Mouse (Mus musculus): ENCODE data around the gene Tmtc1. TPM values are rescaled to one million over a fixed set of nuclear protein-coding genes. Genes with fewer than 3 reads are reported as not detected.

Gene Tmtc1
- polyA plus RNA-seq, 1 experiment from 2014 or later: 0.76 TPM

DNA sequence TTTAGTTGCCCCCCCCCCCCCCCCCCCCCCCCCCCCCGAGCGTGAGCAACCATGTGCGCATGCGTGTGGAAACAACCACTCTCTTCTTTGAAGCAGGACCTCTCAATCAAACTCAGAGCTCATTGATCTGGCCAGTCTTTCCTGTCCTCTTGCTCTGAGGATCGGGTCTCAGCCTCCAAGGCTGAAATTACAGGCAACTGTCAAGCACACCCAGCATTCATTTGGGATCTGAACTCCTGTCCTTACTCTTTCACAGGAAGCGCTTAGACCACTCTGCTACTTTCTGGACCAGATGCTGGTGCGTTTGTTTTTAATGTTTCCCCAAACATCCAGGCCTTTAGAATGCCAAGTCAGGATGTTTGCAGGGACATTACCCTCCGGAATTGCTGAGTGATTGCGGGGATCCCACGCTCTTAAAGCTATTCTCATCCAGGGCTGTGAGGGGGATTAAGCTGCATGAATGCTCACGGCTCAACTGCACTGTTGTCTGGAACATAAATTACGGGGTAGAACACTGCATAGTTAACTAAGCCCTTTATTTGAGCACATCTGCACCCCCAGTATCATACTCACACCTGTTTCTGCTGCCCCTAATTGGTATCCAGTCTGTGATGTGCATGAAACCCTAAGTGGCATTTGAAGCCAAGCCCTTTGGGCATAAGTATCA, 85.5 kb downstream of the Tmtc1 start:
- WGBS: 60% methylated on average over 10 of the region's 12 CpGs
- H3K27ac ChIP-seq (replicated peaks): no peak overlapping the region
- peaks cover 20% of the 10 kb centered on the region; the same call in 1 of the 2 replicates for H3K9me3 ChIP-seq
- H3K4me1 ChIP-seq: peaks cover 10% of the 10 kb centered on the region; the same call in 1 of the 2 replicates
- peaks cover 25% of the 10 kb centered on the region for H3K36me3 ChIP-seq (replicated peaks)
- no peaks in the 10 kb centered on the region for H3K27me3 ChIP-seq (replicated peaks; ENCODE audit: low read depth, poor library complexity, severe bottlenecking)
- H3K4me3 ChIP-seq: no peak overlapping the region
- peak; percentile 12 for DNase-seq (ENCODE audit: low spot score)

DNA sequence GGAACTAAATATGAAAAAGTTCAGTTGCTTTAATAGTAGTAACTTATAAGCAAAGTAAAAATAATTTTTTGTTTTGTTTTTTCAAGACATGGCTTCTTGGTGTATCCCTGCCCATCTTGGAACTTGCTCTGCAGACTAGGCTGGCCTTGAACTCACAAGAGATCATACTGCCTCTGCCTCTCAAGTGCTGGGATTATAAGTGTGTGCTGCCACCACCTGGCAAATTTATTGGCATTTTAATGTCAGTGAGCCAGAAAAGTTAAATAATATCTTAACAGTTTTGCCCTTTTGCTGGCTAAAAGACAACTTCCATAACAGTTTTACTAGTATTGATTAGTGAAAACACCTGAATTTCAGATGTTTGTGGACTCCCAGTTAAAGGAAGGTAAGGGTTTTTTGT, 88.0 kb downstream of the Tmtc1 start:
- Histone ChIP-seq H3K27ac (replicated peaks) (no peak overlapping the region), H3K36me3 (replicated peaks) (peaks cover 25% of the 10 kb centered on the region), H3K4me3 (no peak overlapping the region), H3K4me1 (peaks cover 10% of the 10 kb centered on the region; the same call in 1 of the 2 replicates), H3K9me3 (peaks cover 20% of the 10 kb centered on the region; the same call in 1 of the 2 replicates), H3K27me3 (replicated peaks; ENCODE audit: low read depth, poor library complexity, severe bottlenecking) (no peaks in the 10 kb centered on the region)
- DNase-seq (ENCODE audit: low spot score): no peak

DNA sequence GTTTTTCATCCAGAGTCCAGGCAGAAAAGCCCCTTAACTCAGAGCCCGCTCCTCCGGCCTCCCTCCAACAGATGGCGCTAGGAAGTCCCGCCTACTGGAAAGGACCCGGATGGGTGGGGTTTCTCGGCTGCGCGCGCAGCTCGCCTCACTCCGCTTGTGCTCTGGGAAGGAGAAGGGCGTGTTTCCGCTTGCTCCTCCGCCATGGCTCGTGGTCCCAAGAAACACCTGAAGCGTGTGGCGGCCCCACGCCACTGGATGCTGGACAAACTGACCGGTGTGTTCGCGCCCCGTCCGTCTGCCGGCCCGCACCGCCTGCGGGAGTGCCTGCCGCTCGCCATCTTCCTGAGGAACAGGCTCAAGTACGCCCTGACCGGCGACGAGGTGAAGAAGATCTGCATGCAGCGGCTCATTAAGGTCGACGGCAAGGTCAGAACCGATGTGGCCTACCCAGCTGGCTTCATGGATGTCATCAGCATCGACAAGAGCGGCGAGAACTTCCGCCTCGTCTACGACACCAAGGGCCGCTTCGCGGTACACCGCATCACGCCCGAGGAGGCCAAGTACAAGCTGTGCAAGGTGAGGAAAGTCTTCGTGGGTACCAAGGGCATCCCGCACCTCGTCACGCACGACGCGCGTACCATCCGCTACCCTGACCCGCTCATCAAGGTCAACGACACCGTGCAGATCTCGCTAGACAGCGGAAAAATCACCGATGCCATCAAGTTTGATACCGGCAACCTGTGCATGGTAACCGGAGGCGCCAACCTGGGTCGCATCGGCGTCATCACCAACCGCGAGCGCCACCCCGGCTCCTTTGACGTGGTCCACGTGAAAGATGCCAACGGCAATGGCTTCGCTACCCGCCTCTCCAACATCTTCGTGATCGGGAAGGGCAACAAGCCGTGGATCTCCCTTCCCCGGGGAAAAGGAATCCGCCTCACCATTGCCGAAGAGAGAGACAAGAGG, 89.4 kb downstream of the Tmtc1 start:
- H3K27ac ChIP-seq (replicated peaks): peak overlapping the region; percentile 89
- WGBS: 32% methylated on average over 85 of the region's 85 CpGs

DNA sequence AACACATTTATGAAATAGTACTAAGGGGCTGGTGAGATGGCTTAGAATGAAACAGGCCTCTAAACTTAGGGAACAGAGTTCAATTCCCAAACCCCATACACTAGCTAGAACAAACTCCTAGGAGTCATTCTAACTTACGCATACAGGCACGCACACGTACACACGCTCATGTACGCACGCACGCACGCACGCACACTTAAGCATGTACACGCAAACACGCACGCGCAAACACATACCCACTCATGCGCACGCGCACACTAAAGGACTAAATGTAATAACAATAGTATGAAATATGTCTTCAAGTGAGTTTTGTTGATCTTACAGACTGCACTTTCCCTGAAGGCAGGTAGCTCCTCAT, 90.1 kb downstream of the Tmtc1 start:
- no peak for DNase-seq (ENCODE audit: low spot score)
- WGBS: 79% methylated on average over 16 of the region's 16 CpGs
- H3K9me3 ChIP-seq: peaks cover 20% of the 10 kb centered on the region; the same call in 1 of the 2 replicates
- H3K4me1 ChIP-seq: peaks cover 10% of the 10 kb centered on the region; the same call in 1 of the 2 replicates
- H3K36me3 ChIP-seq (replicated peaks): peaks cover 25% of the 10 kb centered on the region
- peak overlapping the region; percentile 89; the same call in 1 of the 2 replicates for H3K27ac ChIP-seq (replicated peaks)
- H3K4me3 ChIP-seq: peak overlapping the region; percentile 65
- H3K27me3 ChIP-seq (replicated peaks; ENCODE audit: low read depth, poor library complexity, severe bottlenecking): no peaks in the 10 kb centered on the region

More for the DNA sequence above, 89.4 kb downstream of the Tmtc1 start:
- peaks cover 20% of the 10 kb centered on the region; the same call in 1 of the 2 replicates for H3K9me3 ChIP-seq
- peak overlapping the region; percentile 65 for H3K4me3 ChIP-seq
- H3K36me3 ChIP-seq (replicated peaks): peaks cover 25% of the 10 kb centered on the region
- DNase-seq (ENCODE audit: low spot score): peak; percentile 90
- H3K27me3 ChIP-seq (replicated peaks; ENCODE audit: low read depth, poor library complexity, severe bottlenecking): no peaks in the 10 kb centered on the region
- peaks cover 10% of the 10 kb centered on the region; the same call in 1 of the 2 replicates for H3K4me1 ChIP-seq

DNA sequence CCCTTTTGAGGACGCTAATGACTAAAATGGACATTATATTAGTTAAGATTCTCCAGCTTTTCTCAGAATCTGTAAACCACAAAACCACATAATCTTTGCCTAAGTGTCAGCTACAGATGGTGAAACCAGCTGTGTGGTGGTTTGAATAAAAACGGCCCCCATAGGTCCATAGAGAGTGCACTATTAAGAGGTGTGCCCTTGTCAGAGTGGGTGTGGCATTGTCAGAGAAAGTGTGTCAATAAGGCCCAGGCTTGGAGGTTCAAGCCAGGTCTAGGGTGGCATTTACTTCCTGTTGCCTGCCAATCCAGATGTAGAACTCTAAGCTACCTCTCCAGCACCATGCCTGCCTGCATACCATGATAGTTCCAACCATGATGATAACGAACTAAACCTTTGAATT, 99.2 kb downstream of the Tmtc1 start:
- Histone ChIP-seq H3K4me3 (no peak overlapping the region), H3K27me3 (replicated peaks; ENCODE audit: low read depth, poor library complexity, severe bottlenecking) (no peaks in the 10 kb centered on the region), H3K4me1 (no peaks in the 10 kb centered on the region), H3K9me3 (no peaks in the 10 kb centered on the region), H3K27ac (replicated peaks) (no peak overlapping the region), H3K36me3 (replicated peaks) (no peaks in the 10 kb centered on the region)
- DNase-seq (ENCODE audit: low spot score): no peak
- 84% methylated on average over 3 of the region's 3 CpGs for WGBS

DNA sequence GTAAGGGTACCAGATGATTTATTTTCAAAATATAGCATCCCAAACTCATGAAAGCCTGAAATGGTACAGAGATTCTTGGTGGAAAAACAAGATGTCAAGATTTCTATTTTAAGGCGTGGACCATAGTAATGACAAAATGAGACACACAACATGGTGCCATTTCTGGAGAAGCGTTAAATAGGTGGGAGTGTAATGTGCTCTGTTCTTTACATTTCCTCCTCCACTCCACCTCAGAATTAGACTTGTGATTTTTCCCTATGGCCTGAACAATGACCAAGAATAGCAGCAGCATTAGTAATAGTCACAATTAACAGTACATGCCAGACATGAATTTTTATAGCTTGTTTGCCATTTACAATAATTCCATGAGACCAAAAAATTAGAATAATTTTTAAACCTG, 102.0 kb downstream of the Tmtc1 start:
- DNase-seq (ENCODE audit: low spot score): no peak
- no peak overlapping the region for H3K27ac ChIP-seq (replicated peaks)
- no peaks in the 10 kb centered on the region for H3K4me1 ChIP-seq
- no peaks in the 10 kb centered on the region for H3K36me3 ChIP-seq (replicated peaks)
- H3K27me3 ChIP-seq (replicated peaks; ENCODE audit: low read depth, poor library complexity, severe bottlenecking): no peaks in the 10 kb centered on the region
- H3K4me3 ChIP-seq: no peak overlapping the region
- H3K9me3 ChIP-seq: no peaks in the 10 kb centered on the region
- WGBS: 91% methylated on average over 2 of the region's 2 CpGs

DNA sequence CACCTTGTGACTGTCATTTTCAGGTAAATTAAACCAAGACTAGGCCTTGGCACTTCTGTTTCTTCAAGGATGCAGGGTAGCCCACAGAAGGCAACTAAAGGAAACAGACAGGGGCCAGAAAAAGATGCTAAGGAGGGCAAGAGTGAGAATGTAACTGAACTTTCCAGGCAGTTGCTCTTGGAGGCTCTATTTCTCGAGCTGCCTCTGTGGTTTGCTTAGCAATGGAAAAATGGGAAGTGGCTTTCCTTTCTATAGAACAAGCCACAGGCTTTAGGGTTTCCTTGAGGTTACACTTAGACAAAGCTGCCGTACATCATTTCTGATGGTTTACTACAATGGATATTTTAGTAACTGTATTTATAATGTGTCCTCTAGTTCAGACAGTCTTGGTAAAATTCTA, 102.4 kb downstream of the Tmtc1 start:
- DNase-seq (ENCODE audit: low spot score): no peak
- H3K27me3 ChIP-seq (replicated peaks; ENCODE audit: low read depth, poor library complexity, severe bottlenecking): no peaks in the 10 kb centered on the region
- no peak overlapping the region for H3K27ac ChIP-seq (replicated peaks)
- no peaks in the 10 kb centered on the region for H3K4me1 ChIP-seq
- no peaks in the 10 kb centered on the region for H3K36me3 ChIP-seq (replicated peaks)
- H3K9me3 ChIP-seq: no peaks in the 10 kb centered on the region
- WGBS: 85% methylated on average over 2 of the region's 2 CpGs
- no peak overlapping the region for H3K4me3 ChIP-seq

DNA sequence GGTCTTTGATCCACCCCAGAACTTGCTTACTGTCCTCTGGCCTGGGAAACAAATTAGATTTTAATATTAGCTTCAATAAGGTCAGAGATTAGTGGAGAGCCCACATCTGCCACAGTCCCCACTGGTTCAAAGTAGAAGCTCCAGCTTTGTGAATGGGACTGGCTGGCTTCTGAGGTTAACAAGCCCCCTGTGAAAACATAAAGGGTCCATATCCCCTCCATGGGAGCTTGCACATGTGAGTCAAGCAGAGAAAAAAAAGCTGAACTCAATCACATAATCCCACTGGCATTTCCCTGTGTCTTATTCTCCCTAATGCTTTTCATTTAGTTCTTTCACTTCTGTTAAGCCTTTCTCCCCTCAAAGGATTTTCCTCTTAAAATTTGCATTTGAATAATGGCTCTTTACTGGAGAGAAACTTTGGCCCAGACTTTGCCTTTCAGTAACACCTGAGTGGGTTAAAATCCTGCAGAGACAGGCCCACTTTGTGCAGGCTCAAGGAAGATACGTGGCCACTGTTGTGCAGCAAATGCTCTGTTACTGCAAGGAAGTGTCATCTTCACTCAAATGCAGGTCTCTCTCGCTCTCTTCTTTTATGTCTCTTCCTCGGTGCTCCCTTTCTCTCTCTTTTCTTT, 105.7 kb downstream of the Tmtc1 start:
- Histone ChIP-seq H3K27ac (replicated peaks) (no peak overlapping the region), H3K9me3 (no peaks in the 10 kb centered on the region), H3K4me3 (no peak overlapping the region), H3K4me1 (no peaks in the 10 kb centered on the region), H3K36me3 (replicated peaks) (no peaks in the 10 kb centered on the region), H3K27me3 (replicated peaks; ENCODE audit: low read depth, poor library complexity, severe bottlenecking) (no peaks in the 10 kb centered on the region)
- DNase-seq (ENCODE audit: low spot score): no peak
- WGBS: 50% methylated on average over 3 of the region's 3 CpGs

DNA sequence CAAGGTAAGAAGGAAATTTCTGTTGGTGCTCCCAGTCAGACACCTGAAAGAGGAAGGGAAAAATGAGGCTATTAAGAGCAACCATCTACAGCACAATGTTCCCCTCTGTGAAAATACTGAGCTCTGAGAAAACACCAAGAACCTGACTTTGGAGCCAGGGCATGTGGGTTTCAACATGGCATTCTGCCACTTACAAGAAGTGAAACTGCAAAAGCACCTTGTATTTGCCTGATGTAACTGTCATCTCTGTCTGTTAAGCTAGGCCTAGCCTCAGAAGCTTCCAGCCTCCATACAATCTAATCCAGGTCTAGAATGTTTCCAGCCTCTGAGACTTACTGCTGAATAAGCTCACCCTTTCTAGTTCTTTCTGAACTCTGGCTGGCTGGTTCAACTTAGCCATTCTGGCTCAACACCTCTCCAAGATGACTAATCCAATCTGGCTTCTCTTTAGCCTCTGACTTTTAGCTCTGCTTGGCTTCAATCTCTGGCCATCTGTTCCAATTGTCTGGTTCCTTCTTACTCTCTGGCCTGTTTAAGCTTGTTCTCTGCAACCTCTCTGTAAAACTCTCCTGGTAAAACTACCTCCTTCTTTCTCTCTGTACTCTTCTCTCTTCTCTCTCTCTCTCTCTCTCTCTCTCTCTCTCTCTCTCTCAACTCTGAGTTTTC, 107.8 kb downstream of the Tmtc1 start:
- Histone ChIP-seq H3K4me1 (no peaks in the 10 kb centered on the region), H3K27ac (replicated peaks) (no peak overlapping the region), H3K4me3 (no peak overlapping the region), H3K27me3 (replicated peaks; ENCODE audit: low read depth, poor library complexity, severe bottlenecking) (no peaks in the 10 kb centered on the region), H3K36me3 (replicated peaks) (no peaks in the 10 kb centered on the region), H3K9me3 (no peaks in the 10 kb centered on the region)
- no peak for DNase-seq (ENCODE audit: low spot score)

DNA sequence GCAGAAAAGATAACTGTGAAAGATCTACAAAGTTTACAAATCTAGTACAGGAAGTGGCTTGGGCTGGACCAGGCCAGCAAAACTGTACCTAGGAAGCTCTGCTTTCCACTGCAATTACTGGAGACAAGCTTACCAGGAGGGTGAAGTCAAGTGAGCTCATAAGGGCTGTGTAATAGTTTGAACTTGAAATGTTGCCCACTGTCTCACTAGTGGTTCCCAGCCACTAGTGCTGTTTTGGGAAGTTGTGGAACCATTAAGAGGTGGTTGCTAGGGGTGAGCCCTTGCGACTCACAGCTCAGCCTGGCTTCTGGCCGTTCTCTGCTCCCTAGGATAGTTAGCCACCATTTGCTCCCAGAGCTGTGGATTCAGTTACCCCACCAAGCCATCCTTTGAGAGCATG, 112.3 kb downstream of the Tmtc1 start:
- Histone ChIP-seq H3K4me1 (no peaks in the 10 kb centered on the region), H3K4me3 (no peak overlapping the region), H3K27ac (replicated peaks) (no peak overlapping the region), H3K27me3 (replicated peaks; ENCODE audit: low read depth, poor library complexity, severe bottlenecking) (no peaks in the 10 kb centered on the region), H3K9me3 (no peaks in the 10 kb centered on the region), H3K36me3 (replicated peaks) (no peaks in the 10 kb centered on the region)
- DNase-seq (ENCODE audit: low spot score): no peak
- 85% methylated on average over 2 of the region's 2 CpGs for WGBS

DNA sequence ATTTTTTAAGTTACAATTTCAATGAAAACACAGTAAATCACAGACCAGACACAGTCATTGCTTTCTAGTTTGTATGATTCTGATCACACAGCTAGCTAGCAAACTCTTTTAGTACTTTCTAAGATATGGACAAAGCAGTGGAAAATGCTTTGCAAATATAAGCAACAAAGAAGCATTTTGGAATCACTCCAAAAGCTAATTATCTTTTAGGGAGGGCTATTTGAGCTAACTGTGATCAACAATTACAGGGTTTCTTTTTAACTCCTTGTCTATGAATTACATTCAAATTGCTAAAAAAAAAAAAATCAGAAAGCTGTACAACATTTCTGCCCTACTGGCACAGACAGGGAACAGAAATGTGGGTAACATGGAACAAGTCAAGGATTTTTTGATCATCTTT, 114.2 kb downstream of the Tmtc1 start:
- no peaks in the 10 kb centered on the region for H3K36me3 ChIP-seq (replicated peaks)
- no peak overlapping the region for H3K4me3 ChIP-seq
- no peaks in the 10 kb centered on the region for H3K4me1 ChIP-seq
- no peaks in the 10 kb centered on the region for H3K9me3 ChIP-seq
- no peak overlapping the region for H3K27ac ChIP-seq (replicated peaks)
- no peak for DNase-seq (ENCODE audit: low spot score)
- no peaks in the 10 kb centered on the region for H3K27me3 ChIP-seq (replicated peaks; ENCODE audit: low read depth, poor library complexity, severe bottlenecking)

DNA sequence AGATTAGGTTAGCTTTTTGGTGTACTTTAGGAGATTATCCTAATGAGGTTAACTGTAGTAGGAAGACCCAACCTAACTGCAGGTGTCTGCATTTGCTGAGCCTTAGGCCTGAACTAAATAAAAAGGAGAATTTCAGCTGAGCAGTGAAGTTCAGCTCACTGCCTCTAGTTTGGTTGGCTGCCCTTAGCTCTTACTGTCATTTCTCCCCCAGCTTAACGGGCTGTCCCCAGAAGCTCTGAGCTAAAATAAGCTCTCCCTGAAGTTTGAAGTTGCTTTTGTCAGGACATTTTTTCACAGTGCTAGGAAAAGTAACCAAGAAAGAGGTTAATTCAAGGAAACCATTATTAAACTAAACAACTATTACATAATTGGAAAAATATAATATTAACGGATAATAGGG, 115.3 kb downstream of the Tmtc1 start:
- WGBS: 75% methylated on average over 2 of the region's 2 CpGs

More for the DNA sequence above, 115.3 kb downstream of the Tmtc1 start:
- Histone ChIP-seq H3K4me3 (no peak overlapping the region), H3K9me3 (no peaks in the 10 kb centered on the region), H3K4me1 (no peaks in the 10 kb centered on the region), H3K27me3 (replicated peaks; ENCODE audit: low read depth, poor library complexity, severe bottlenecking) (no peaks in the 10 kb centered on the region), H3K36me3 (replicated peaks) (no peaks in the 10 kb centered on the region), H3K27ac (replicated peaks) (no peak overlapping the region)
- DNase-seq (ENCODE audit: low spot score): no peak

Measured in embryonic facial prominence, embryonic 10.5 days (tissue).